Mouse (Mus musculus) liver (tissue): Measurements from ENCODE around the gene Nedd9.

Experiments
- DNase-seq: peaks from one replicate; pipeline ENCODE4 v3.0.0-alpha.2; 2020; ENCODE audit warnings: mixed read lengths

Gene Nedd9

DNA sequence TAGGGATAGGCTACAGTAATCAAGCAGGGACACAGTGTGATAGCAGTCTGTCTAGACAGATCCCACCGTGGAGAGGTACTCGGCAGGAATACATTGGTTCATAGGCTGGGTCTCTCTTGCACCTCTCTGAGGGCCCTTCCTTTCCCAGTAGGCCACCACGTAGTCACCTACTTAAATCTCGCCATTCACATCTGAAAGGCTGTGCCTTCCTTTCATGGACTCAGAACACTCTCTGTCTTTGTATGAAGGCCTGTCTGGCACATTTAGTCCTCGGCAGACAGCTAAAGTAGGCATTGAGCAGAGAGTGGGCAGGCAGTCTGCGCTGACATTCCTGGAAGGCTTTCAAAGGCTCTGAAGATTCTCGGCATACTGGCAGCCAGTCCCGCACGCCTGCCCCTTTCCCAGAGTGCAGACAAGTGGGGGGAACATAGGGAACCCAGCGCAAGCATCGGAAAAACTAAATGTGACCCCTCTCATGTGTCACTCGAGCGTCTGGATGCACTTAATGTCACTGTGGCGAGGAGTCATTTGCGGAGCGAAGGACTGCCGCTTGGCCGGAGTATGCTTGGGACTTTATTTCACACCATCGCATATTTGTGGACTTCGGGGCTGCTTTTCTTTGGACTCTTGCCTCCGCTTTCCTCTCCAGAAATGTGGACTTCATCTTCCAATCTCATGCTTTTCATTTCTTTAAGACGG lies 147.4 kb downstream of the Nedd9 start:
- DNase-seq, result no peak

DNA sequence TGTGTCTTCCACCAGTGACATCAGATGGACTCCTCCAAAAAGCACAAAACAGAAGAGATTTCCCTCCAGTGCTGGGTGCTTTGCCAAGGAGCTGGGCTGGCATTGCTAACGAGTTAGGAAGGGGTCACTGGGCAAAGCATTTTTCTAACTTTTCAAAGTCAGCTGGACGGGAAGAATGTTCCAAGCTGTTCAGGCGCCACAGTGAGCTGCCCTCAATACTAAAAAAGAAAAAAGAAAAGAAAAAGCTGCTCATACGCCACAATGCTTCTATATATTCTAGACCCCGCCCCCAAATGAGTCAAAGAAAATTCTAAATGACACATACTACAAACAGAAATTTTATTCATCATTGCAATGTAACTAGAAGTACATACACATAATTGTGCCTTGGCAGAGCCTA lies 148.0 kb downstream of the Nedd9 start:
- no peak for DNase-seq

DNA sequence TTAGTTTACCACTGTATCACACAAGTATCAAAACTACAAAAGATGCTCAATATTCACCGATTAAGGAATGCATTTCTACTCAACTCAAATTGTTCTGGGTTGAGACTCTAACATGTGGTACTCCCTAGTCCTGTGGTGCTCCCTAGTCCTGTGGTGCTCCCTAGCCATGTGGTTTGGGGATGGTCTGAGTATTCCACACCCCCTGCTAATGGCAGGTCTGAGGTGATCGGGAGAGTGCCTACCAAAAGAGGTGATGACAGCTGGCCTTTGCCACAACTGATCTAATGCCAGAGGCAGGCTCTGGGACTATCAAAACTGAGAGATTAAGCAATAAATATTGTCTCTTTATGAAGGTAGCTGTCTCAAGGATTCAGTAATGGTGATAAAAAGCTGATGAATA lies 149.8 kb downstream of the Nedd9 start:
- DNase-seq, result no peak

DNA sequence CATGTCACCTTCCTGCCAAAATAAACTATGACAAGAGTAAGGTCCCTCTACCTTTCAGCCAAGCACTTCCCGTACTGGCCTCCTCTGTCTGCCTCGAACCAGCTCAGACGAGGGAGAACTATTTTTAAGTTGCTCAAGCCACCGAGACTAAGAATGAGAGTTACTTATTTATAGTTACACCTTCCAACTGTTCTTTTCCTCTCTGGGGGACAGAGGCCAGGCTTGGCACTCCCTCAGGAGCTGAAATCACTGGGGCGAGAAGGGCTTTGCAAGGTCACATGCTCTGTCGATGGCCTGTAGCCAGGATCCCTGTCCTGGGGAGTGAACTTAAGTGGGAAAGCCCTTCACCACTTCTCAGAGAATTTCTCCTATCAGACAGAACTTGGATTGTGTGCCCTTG lies 150.9 kb downstream of the Nedd9 start:
- no peak for DNase-seq

DNA sequence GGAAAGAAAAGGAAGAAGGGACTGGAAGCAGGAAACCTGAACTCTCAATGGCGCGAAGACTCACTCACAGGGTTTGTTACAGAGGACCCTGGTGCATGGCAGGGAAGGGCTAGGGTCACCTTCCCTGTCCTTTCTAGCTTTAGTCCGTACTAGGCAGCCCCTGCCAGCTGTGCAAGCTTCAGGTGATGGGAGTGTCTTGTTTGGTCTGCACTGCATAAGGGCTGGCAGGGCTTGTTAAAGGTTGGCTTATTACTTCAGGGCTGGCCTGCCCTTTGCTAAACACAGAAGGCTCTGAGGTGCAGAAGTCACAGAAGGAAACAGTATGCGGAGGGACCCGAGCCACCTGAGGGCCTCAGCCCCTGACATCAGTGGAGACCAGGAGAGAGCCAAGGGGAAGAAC lies 151.4 kb downstream of the Nedd9 start:
- no peak for DNase-seq

DNA sequence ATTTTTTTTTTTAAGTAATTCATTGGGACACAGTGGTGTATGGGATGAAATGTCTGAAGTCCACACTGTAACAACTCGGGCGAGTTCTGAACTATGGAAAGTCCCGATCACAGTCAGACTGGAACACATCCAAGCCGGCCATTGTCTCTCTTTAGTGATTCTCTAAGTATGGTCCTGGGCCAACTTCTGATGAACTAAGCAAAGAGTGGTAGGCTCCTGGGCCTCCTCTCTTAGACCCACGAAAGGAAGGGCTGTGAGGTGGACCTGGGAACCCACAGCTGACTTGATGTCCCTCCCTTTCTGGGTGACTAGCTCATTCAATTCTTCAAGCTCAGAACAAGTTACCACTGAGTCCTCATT lies 152.5 kb downstream of the Nedd9 start:
- no peak for DNase-seq

DNA sequence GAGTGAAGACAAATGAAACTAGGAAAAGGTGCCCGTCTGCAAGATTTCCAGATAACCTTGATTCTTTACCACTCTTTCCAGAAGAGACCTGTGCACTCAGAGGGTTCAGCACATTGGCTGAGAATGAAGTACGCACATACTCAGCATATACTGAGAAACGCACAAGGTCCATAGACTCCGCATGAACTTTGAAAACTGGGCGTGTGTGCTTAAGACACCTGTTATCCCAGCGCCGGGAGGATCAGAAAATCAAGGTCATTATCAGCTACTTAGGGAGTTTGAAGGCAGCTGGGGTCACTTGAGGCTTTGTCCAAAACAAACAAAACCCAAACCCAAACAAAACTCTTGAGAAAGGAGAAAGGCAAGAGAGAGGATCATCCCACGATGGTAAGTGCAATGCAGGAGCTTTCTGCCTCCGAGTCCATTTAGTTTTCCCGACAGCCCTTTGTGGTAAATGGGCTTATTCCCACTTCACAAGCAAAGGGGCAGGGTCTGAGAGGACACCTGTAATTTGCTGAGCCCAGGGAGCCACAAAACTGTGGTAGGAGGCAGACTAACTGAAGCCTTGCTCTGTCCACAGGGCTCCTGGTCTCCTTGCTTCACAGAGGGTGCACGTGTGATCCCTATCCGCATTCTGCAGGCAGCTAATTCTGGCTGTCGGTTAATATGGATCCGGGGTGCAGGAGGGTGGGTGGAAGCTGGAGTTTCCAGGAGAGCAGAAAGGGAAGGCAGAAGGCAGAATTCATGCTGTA lies 153.1 kb downstream of the Nedd9 start:
- no peak for DNase-seq

DNA sequence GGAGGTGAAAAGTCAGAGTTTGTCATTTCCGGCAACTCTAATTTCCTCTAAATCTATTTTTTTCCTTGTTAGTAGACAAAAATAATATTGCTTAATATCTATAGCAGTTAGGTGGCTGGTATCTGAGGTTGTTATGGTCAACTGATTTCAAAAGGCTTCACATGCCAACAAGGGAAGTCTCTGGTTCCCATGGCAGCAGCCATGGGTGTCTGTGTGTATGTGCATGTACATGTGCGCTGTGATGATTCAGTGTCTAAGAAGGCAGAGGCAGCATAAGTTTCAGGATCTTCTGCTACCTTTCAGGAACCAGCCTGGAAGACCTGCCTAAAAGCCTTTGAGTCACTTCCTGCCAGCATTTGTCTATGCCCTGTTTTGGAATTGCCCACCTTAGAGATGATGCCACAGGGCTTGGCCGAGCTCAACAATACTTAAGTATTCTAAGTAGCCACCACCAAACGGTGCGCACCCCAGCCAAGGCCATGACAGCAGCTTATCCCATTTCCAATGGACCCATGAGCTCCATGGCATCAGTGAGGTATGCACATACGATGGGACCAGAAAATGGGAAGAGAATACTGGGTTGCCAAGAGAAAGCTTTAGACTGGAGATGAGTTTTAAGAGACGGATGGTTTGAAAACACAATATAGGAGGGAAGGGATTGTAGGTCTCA lies 155.4 kb downstream of the Nedd9 start:
- no peak for DNase-seq

DNA sequence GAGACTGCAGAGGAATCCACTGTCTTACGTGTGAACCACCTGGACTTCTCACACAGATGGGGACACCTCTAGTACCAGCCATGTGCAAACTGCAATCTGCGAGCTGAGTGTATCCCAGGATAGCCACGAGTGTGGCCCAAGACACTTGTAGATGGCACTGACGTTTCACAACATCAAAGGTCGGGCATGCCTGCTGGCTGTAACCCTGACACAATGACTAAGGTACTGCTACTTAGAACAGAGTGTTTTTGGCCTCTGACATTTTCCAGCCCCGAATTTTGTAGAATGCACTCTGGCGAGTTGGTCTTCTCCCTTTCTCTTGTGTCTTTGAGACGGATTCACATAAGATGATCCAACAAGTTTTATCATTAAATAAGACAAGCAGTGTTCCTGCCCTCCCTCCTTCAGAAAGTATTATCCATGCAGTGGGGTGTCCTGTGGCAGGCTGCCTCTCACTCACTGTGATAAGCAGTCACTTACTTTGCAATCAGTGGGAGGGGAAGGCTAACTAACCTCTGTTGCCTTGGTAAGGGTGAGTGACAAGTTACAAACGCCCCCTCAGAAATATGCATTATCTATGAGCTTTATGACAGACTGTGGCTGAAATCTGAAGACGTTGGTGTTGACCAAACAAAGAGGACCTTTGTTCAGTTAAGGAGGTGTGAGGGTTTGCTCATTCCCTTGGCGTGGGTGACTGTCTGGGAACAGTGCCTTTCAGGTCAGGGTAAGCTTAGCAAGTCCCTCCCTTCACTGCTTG lies 156.4 kb downstream of the Nedd9 start:
- DNase-seq, result no peak

DNA sequence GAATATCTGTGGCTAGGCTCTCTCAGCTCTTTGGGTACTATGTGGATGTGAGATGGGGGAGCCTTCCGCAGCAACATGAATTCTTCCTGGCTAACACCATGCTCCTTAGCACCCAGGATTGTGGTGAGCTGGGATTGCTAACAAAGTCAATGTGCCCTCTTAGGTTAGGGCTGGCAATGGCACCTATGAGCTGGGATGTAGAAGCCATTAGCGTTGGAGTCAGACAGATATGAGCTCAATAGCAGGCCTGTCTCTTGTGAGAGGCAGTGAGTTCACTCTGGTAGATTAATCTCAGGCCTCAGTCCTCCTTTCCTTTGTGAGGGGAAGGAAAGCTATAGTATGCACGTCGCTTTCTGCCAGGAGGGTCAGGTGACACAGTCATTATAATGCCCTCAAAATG lies 157.1 kb downstream of the Nedd9 start:
- DNase-seq, result no peak

DNA sequence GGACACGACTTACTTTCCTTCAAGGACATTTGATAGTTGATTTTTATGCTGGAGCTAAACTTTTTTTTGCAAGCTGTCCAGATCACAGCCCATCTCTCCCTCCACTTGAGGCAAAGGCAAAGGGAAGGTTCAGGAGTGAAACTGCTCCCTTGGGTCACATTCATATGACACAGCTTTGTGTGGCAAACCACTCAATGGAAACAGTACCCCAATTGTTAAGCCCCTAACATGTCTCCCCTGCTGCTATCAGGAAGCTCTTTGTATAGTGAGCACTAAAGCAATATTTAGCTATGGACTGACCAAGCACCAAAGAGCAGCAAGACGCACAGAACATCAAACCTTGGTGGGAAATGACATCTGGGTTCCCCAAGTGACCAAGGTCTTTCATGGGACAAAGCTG lies 158.7 kb downstream of the Nedd9 start:
- no peak for DNase-seq

DNA sequence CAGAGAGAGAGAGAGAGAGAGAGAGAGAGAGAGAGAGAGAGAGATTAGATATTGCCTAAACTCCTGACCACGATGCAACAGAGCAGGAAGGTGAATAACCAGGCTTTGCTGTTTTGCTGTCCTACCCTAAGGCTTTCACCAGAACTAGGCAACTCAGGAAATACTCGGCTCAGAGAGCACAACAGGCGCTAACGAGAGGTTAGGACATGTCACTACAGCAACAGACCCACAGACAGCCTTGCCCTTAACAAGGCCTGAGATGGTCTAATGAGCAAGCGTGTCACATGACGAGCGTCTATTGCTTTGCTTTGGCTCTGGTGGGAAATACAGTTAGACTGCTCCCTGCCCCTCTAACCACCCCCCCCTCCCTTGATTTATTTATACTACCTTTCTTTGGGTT lies 159.6 kb downstream of the Nedd9 start:
- DNase-seq, result no peak

DNA sequence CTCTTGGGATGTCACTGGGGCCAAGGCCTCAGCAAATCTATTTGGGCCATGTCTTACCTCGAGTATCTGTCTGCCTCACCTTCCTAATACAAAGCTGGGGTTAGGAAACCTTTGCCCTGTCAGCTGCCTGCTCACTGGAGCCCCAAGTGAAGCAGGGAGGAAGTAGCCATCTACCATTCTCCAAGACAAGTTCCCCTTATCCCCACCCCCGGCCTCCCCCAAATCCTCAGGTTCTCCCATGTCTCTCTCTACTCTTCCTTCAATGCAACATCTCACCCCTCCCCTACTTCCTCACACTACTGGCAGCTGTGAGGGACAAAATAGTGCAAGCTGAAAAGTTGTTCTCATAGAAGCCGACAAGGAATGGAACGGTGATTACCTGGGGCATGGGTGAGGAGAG lies 161.0 kb downstream of the Nedd9 start:
- no peak for DNase-seq

DNA sequence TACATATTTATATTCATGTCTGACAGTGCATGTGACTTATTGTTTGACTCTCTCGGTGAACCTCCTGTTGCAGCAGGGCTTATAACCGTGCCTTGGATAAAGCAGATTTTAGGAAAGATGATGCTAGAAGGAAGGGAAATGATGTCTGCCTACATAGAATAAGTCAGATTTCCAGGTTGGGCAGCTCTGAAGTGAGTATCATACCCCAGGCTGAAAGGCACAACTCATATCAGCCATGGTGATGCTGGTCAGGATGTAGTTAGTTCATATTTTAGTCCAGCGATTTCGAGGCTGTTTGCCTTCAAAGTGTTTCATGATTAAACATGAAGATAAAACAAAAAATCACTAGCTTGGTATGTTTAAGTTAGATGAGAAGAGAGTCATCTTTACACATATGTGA lies 161.8 kb downstream of the Nedd9 start:
- no peak for DNase-seq

DNA sequence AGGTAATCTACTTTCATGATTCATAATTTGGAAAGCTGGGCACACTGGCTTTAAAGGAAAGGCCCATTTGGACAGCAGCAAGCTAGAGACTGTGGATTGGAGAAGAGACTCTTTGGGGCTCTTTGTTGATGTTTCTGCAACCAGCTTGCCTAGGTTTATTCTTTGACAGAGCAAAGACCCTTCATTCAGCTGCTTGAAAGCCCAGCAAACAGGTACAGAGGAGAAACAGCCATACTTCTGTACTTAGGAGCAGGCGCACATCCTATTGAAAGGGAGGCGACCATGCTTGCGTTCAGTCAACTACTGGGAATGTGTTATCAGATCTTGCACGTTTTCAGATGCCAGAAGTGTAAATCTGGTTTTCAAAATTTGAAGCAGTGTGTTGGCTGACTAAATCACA lies 162.5 kb downstream of the Nedd9 start:
- DNase-seq, result no peak

DNA sequence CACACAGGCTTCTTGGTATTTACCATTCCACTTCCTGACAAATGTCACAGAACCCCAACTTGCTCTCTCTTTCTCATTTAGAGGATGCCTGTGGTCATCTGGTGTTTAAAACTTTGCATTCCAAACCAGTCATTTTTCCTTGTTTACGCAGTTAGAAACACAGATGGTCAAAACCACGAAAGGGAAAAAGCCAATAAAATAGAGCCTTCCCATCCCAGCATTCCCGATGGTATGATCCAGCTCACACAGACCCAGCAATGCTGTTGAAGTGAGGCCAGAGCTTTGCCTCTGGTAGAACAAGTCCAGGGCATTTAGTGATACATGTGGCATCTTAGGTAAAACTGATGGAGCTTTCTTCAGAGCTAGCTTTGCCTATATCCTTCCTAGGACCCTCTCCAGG lies 165.7 kb downstream of the Nedd9 start:
- DNase-seq, result no peak

DNA sequence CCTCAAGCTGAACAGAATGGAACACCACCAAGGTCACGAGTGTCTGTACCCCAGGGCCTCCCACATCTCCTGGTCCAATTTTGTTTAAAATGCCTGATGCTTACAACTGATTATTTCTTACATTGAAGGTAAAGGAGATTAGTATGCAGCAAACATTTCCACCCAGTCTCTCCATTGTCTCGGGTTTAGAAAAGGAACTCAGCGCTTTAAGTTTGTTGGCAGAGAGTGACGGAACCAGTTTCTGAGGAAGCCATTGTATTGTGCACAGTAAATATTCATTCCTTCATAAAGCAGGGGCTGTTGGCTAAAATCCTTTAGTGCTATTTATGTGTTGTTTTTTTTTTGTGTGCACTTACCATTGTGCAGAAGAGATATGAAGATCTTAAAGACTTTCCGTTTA lies 166.4 kb downstream of the Nedd9 start:
- no peak for DNase-seq

DNA sequence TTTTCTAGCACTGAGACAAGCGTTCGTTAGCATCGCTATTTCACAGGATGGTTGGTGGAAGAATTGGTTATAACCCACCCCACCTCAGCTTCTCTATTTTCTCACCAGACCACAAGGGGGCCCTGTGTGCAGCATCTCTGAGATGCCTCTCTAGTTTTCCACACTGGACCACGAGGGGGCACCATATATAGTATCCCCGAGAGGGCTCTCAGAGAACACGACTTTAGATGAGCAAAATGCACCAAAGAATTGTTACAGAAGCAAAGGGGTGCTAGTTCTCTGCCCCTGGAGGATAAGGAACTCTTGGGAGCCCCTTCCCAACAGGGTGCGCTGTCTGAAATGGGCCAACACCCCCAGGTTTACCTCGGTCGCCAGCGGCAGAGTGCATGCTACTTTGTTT lies 184.4 kb downstream of the Nedd9 start:
- DNase-seq, result peak; percentile 70

DNA sequence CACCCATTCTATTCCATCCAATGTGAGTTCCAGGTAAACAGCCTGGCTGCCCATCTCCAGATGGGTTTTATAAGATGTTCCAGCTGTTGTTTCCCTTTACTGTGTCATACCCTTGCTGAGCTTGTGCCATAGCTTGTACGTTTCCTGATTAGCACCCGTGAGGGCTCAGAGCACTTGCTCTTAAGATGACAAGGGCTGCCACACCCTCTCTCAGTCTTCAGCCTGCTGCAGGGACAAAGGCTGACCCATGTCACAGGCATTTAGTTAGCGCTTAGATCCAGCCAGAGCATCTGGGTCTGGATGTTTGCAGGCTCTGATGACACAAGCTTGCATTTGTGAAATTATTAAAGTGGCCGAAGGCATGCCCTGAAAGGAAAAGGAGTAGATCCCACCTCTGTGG lies 187.1 kb downstream of the Nedd9 start:
- DNase-seq, result no peak

DNA sequence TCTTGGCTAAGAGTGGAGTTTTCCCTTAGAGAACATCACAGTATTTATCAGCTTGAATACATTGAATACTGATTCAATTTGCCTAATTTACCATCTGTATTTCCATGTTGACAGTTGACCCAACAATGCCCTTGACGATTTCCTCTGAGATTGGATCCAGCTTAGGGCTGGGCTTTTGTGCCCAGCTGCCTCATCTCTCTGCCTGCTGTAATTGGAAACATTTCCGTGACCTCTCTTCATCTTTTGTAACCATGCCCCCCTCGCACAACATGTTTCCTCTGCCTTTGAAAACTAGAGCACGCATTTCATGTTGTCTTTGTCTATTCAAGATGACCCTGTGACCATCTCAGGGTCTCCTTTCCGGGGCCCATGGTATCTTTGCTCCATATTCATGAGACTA lies 188.2 kb downstream of the Nedd9 start:
- DNase-seq, result no peak

DNA sequence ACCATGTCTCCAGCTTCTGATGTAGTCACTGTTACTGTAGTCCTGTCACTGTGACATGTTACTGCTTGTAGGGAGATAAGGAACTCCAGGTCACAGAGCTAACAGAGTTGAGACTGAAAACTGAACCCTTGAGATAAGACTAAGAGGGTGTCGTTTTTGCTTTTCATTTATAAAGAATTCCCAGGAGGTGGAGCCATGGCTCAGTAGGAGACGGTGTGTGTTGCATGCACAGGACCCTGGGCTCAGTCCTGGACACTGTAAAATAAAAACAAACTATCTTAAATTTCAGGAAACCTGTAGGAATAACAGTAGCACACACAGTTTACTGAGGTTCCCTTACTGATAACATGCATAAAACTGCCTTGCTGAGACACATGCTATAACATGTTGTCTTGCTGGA lies 188.6 kb downstream of the Nedd9 start:
- DNase-seq, result no peak

DNA sequence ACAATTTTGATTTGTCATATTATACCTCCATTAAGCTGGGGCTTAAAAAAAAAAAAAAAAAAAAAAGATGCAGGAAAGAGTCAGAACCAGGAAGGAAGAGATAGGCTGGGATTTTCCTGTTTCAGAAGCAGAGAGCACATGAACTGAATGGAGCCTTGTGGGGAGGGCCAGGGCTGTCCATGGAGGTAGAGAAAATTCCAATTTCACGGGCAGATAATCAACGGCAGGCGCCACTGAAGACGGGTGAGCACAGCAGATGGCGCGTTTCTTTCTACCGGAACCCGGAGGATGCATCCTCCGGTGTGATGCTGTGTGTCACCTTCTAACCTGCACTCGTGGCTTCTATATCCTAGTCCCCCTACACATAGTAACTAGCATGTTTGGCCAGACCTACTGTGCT lies 190.8 kb downstream of the Nedd9 start:
- no peak for DNase-seq

DNA sequence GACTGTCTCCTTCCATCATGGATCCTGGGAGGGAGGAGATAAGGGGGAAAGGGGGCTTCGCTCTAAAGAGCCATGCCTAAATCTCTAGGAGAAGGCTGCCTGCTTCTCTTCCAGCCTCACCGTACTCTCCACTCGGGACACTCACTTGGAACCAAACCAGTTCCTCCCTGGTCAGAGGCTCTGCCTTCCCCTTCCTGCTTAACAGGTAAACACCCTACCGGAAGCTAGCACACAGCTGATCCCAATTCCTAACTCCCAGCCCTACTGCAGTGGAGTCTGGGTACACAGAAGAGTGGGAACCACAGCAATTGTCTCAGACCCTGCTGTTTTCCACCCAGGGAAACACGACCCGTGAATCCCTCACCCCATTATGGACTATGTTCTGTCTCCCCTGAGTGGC lies 191.3 kb downstream of the Nedd9 start:
- DNase-seq, result no peak

DNA sequence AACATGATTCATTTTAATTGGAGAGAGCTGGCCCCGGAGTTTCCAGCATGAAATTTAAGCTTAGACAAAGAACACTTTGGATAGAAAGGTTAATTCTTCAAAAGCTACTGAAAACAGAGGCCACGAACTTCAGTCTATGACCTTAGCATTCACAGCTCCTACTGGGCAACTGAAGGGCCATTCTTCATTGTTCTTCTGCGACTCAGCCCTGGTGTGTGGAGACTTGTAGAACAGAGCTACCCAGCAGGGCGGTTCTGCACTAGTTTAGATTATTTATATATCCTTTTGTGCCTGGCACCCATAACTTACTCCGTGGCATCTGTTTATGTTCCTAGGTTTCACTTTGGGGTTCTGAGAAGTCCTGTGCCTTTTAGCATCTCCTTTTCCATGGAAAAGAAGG lies 193.6 kb downstream of the Nedd9 start:
- no peak for DNase-seq
